Mouse (Mus musculus) midbrain, embryonic 11.5 days (tissue): ENCODE results near the gene Tbcd. TPM values are rescaled to one million over a fixed set of nuclear protein-coding genes. Genes with fewer than 3 reads are reported as not detected.

Experiments
- ATAC-seq: fragments of 200-750 bp; cut with Nextera tagmentation; 2 replicates; pipeline ENCODE4 v1.8.0; 2017; ENCODE audit warnings: moderate TSS enrichment, moderate library complexity; ENCODE audit not compliant: low FRiP score
- DNase-seq: peaks from one replicate; pipeline ENCODE4 v3.0.0; 2015; ENCODE audit warnings: low spot score; ENCODE audit errors: missing footprints
- H3K27ac ChIP-seq: fragments of 300-500 bp; sonication (generic); 2 replicates; pipeline ENCODE4 v1.5.1; 2014; ENCODE audit warnings: low read depth, low read length
- H3K27me3 ChIP-seq: fragments of 300-500 bp; sonication (generic); 2 replicates; pipeline ENCODE4 v1.6.1; 2014; ENCODE audit warnings: mild to moderate bottlenecking, low read length, moderate library complexity, mixed read lengths; ENCODE audit not compliant: control insufficient read depth, insufficient read depth
- H3K36me3 ChIP-seq: fragments of 300-500 bp; sonication (generic); 2 replicates; pipeline ENCODE4 v1.6.1; 2014; ENCODE audit warnings: mild to moderate bottlenecking, low read length, moderate library complexity, mixed read lengths; ENCODE audit not compliant: control insufficient read depth, insufficient read depth
- H3K4me1 ChIP-seq: fragments of 300-500 bp; sonication (generic); 2 replicates; pipeline ENCODE4 v1.6.1; 2014; ENCODE audit warnings: low read length; ENCODE audit not compliant: control insufficient read depth, insufficient read depth
- H3K4me2 ChIP-seq: fragments of 300-500 bp; sonication (generic); 2 replicates; pipeline ENCODE4 v1.6.1; 2014; ENCODE audit warnings: mild to moderate bottlenecking, moderate library complexity
- H3K4me3 ChIP-seq: fragments of 300-500 bp; sonication (generic); 2 replicates; pipeline ENCODE4 v1.5.1; 2014; ENCODE audit warnings: low read depth, low read length
- H3K9ac ChIP-seq: fragments of 300-500 bp; sonication (generic); 2 replicates; pipeline ENCODE4 v1.6.1; 2014; ENCODE audit warnings: low read length
- H3K9me3 ChIP-seq: fragments of 300-500 bp; sonication (generic); 2 replicates; pipeline ENCODE4 v1.6.1; 2016; ENCODE audit warnings: low read length; ENCODE audit not compliant: control insufficient read depth
- WGBS: fragments of 180-500 bp; shearing (Covaris S2); extraction: QIAGEN DNeasy Blood & Tissue Kit; methylation state at CpG from one replicate; pipeline ENCODE4 v1.1.7; 2014; 5-methylcytosine and 5-hydroxymethylcytosine counted together
- polyA plus RNA-seq: library from polyadenylated mRNA; unstranded; fragments of >200 nt; fragmentation: Nextera tagmentation; extraction: Ambion mirVana; gene quantifications from 2 replicates; pipeline ENCODE4 v1.2.1, GENCODE M21; 2014

Tbcd gene
- polyA plus RNA-seq, 1 experiment from 2014 or later, result 36.9 TPM

DNA sequence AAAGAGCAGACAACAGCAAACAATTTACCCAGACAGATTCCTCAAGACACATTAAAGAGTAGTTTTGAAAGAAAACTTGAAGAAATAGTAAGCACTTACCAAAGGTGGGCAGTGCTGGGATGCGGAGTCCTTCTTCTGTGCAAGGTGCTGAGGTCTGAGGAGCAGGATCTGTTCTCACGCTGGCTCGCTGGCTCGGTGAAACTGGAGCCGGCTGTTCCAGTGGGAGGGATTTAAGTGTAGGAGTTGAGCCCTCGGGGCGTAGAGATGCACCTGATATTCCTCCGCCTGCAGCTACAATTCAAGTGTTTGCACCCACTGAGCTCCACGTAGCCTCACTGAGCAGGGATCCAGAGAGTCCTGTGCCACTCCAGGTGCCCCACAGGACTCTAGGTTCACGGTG, 67.4 kb downstream of the Tbcd start, which contains the start of gene Zfp750:
Zfp750 (minus strand) TSS at position 203 of the 400 bp plus-strand sequence.
- no peak within 1 kb of the TSS for H3K4me3 ChIP-seq
- DNase-seq (peak; percentile 19), ATAC-seq (no peak)
- no peaks in the 10 kb centered on the region for H3K4me1 ChIP-seq
- no peak within 1 kb of the TSS for H3K27ac ChIP-seq
- H3K36me3 ChIP-seq, result no peaks in the 10 kb centered on the region
- no peak within 1 kb of the TSS for H3K9ac ChIP-seq
- H3K27me3 ChIP-seq, result no peaks in the 10 kb centered on the region
- WGBS, result 52% methylated on average over 10 of the region's 10 CpGs
- H3K4me2 ChIP-seq, result no peak within 1 kb of the TSS
- no peaks in the 10 kb centered on the region for H3K9me3 ChIP-seq

DNA sequence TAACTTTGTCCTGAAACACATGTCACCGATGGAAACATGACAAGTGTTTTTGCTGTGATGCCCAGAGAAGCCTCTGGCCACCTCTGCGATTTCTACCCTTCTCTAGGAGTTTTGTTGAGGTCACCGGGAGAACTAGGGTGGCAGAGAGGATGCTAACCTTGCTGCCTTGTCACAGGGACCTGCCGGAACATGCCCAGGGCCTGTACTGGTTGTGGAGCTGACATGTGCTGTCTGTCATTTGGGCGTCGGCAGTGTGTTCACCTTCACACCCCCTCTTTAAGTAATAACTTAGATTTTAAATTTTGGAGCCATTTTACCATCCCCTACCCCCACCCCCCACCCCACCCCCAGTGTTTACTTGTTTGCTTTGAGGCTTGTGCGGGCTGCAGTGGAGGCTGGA, 68.0 kb downstream of the Tbcd start:
- ATAC-seq, result no peak
- no peak for DNase-seq
- 83% methylated on average over 7 of the region's 7 CpGs for WGBS
- Histone ChIP-seq H3K27me3 (no peaks in the 10 kb centered on the region), H3K9ac (no peak overlapping the region), H3K4me1 (no peaks in the 10 kb centered on the region), H3K4me2 (no peak overlapping the region), H3K36me3 (no peaks in the 10 kb centered on the region), H3K4me3 (no peak overlapping the region), H3K9me3 (no peaks in the 10 kb centered on the region), H3K27ac (no peak overlapping the region)

DNA sequence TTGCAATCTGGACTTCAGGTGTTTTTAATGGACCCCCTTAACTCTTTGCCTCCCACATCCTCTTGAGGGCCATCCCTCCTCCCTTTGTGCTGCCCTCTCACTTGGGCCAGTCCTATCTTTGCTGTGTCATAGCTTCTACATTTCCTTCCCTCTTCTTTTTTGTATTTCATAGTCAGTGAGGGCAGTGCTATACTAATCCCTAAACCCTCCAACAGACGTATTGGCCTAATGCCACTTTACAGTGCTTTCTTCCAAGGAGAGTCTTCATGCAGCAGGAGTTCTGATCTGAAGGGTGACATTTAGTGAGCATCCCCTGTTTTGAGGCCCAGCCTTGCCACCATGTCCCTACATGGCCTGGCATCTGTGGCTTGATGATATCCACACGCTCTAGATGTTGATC, 69.0 kb downstream of the Tbcd start:
- H3K27ac ChIP-seq, result no peak overlapping the region
- WGBS, result 95% methylated on average over 2 of the region's 2 CpGs
- H3K9ac ChIP-seq, result no peak overlapping the region
- H3K4me1 ChIP-seq, result no peaks in the 10 kb centered on the region
- H3K36me3 ChIP-seq, result no peaks in the 10 kb centered on the region
- no peaks in the 10 kb centered on the region for H3K9me3 ChIP-seq
- no peaks in the 10 kb centered on the region for H3K27me3 ChIP-seq
- ATAC-seq (no peak), DNase-seq (peak; percentile 51)
- no peak overlapping the region for H3K4me2 ChIP-seq
- no peak overlapping the region for H3K4me3 ChIP-seq

DNA sequence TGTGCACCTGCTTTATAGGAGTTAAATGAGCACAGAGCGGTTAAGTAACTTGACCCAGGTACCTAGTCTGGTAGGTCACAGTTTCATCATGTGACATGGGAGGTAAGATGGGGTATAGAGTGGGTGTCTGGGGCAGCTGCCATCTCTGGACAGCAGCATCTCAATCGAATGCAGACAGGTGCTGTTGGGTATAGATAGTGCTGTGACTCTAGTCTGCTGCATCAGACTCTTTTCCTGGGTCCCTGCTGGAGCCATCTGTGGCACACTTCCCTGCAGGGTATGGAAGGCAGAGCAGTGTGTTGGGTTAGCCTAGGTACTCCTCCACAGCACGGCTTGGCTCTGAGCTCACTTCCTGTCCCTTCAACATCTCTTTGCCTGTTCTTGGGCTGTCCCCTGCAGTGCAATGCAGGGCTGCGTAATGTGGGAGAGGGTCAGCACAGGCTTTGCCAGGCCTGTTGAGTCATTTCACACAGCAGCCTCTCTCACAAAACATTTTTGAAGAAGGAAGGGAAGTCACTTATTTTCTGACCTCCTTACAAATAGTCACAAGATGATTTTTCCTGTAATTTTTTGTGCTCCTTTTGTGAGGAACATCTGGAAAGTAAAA, 70.5 kb downstream of the Tbcd start:
- WGBS, result 89% methylated on average over 4 of the region's 4 CpGs
- Histone ChIP-seq H3K9ac (no peak overlapping the region), H3K4me1 (no peaks in the 10 kb centered on the region), H3K9me3 (no peaks in the 10 kb centered on the region), H3K27ac (no peak overlapping the region), H3K36me3 (no peaks in the 10 kb centered on the region), H3K4me3 (no peak overlapping the region), H3K4me2 (no peak overlapping the region), H3K27me3 (no peaks in the 10 kb centered on the region)
- ATAC-seq, result no peak
- peak; percentile 33 for DNase-seq

DNA sequence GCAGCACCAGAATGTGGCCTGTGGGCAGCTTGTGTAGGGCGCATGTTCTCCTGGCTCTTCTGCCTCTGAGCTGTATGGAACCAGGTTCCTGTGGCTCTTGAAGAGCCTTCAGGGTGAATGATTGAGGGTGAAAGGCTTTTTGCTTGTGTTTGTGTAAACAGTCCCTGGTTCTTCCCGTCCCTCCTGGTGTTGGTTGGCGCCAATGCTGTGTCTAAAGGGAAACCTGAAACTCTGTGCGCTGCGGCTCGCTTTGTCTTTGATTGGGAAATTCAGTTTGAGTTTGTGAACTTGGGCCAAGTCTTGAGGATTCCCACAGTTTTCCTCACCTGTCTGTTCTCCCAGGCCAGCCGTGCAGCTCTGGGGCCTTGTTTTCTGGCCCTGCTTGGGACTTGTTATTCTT, 72.4 kb downstream of the Tbcd start:
- Histone ChIP-seq H3K9ac (no peak overlapping the region), H3K4me2 (no peak overlapping the region), H3K27ac (no peak overlapping the region), H3K9me3 (no peaks in the 10 kb centered on the region), H3K36me3 (no peaks in the 10 kb centered on the region), H3K4me1 (no peaks in the 10 kb centered on the region), H3K27me3 (no peaks in the 10 kb centered on the region), H3K4me3 (no peak overlapping the region)
- WGBS, result 94% methylated on average over 7 of the region's 7 CpGs
- DNase-seq, result no peak
- no peak for ATAC-seq

DNA sequence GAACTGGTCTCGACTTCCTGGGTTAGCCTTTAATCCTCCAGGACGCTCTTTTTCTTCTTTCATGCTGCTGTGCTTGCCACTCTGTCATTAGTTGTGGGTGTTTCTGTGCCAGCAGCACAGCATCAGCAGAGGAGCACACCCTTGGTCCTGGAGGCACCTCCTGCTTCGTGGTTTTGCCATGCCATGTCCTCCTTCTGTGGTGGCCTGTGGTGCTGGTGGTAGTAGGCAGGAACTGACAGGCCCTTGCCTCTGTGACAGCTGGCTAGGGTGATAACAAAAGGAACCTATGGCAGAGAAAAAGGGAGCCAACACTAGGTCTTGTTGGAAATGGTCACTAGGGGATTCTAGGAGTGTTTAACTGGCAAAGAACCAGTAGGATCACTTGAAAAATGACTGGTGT, 78.0 kb downstream of the Tbcd start:
- H3K27me3 ChIP-seq, result no peaks in the 10 kb centered on the region

DNA sequence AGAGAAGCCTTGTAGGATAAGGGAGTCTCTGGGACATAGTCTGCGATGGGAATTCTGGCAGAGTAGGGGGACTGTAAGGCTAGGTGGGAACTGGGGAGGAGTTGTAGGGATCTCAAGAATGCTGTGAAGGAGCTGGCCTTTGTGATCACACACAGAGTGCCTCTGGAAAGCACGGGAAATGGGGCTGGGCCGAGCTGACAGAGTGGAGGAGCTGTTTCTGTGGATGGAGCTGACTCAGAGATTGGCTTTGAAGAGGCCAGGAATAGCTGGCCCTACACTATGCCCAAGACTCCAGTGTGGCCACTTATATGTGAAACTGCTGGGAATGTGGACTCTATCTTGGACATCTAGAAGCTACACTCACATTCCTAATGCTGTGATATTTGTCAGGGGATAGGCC, 84.8 kb downstream of the Tbcd start:
- Histone ChIP-seq H3K9me3 (no peaks in the 10 kb centered on the region), H3K4me3 (no peak overlapping the region), H3K27ac (no peak overlapping the region), H3K36me3 (no peaks in the 10 kb centered on the region), H3K4me2 (no peak overlapping the region), H3K9ac (no peak overlapping the region), H3K4me1 (no peaks in the 10 kb centered on the region), H3K27me3 (no peaks in the 10 kb centered on the region)
- 57% methylated on average over 3 of the region's 3 CpGs for WGBS
- DNase-seq (no peak), ATAC-seq (no peak)

More for the DNA sequence above, 78.0 kb downstream of the Tbcd start:
- DNase-seq (no peak), ATAC-seq (no peak)
- Histone ChIP-seq H3K9ac (no peak overlapping the region), H3K36me3 (no peaks in the 10 kb centered on the region), H3K4me2 (no peak overlapping the region), H3K4me1 (no peaks in the 10 kb centered on the region), H3K27ac (no peak overlapping the region), H3K4me3 (no peak overlapping the region), H3K9me3 (no peaks in the 10 kb centered on the region)
- WGBS, result 83% methylated on average over 3 of the region's 3 CpGs

DNA sequence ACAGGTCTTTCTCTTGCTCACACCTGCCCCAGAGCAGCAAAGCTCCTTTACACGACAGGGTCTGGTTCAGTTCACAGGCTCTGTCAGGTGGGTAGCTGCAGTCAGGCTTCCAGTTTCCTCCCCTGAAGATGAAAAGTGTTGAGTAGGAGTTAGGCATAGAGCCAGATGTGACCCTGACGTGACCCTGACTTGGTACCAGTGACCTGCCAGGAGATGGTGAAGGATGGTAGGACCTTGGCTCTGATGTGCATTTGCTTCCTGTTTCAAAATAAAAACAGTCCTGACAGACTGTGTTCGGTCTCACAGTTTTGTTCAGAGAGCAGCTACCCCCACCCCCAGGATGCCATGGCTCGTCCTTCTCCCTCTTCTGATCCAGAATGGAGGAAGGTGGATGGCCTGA, 90.7 kb downstream of the Tbcd start:
- ATAC-seq, result no peak
- H3K27me3 ChIP-seq, result no peaks in the 10 kb centered on the region
- H3K4me2 ChIP-seq, result no peak overlapping the region
- H3K9ac ChIP-seq, result no peak overlapping the region
- no peaks in the 10 kb centered on the region for H3K36me3 ChIP-seq
- DNase-seq, result no peak
- no peak overlapping the region for H3K27ac ChIP-seq
- no peaks in the 10 kb centered on the region for H3K9me3 ChIP-seq
- no peaks in the 10 kb centered on the region for H3K4me1 ChIP-seq
- WGBS, result 88% methylated on average over 4 of the region's 4 CpGs
- H3K4me3 ChIP-seq, result no peak overlapping the region

DNA sequence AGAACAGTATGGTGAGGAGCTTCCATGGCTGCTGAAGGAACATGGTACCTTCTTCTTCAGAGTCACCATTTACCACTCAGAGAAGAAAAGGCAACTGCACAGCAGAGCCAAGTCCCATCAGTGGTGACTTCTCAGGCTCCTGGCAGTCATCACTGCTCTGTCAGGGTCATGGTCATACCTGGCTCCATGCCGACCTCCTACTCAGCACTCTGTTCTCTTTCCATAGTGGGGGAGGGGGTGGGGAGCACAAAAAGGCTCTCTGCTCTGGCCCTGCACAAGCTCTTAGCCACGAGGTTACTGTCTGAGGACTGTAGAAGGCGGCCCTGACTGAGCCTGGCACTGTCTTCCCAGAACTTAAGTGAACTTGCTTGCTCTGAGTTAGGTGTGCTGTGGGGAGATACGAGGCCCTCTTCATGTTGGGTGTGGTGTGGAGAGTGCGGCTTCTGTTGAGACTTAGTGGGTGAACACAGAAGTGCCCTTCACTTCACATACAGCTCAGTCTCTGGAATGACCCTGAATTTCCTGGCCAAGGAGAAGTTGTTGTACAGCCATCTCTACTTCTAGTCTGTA, 91.6 kb downstream of the Tbcd start:
- no peak for ATAC-seq
- 88% methylated on average over 5 of the region's 5 CpGs for WGBS
- Histone ChIP-seq H3K4me2 (no peak overlapping the region), H3K4me3 (no peak overlapping the region), H3K4me1 (no peaks in the 10 kb centered on the region), H3K27me3 (no peaks in the 10 kb centered on the region), H3K27ac (no peak overlapping the region), H3K9me3 (no peaks in the 10 kb centered on the region), H3K9ac (no peak overlapping the region), H3K36me3 (no peaks in the 10 kb centered on the region)
- DNase-seq, result no peak
